Mouse (Mus musculus): ENCODE results near the gene Ednra. TPM values are rescaled to one million over a fixed set of nuclear protein-coding genes. Genes with fewer than 3 reads are reported as not detected.

Gene Ednra
- polyA plus RNA-seq, 1 experiment = 2.3 TPM

- no peaks in the 10 kb centered on the region for H3K4me1 ChIP-seq (ENCODE audit: control insufficient read depth, insufficient read depth, low read length)
- H3K27ac ChIP-seq (ENCODE audit: control insufficient read depth, insufficient read depth, low read depth, low read length) = no peak overlapping the region
- no peaks in the 10 kb centered on the region for H3K27me3 ChIP-seq (ENCODE audit: control insufficient read depth, insufficient read depth, low read length)
- TF ChIP-seq POLR2A (IDR thresholded peaks at IDR 0.05; ENCODE audit: control insufficient read depth, low read depth, low read length) (no peak), CTCF (IDR thresholded peaks at IDR 0.05; ENCODE audit: control insufficient read depth, insufficient read depth, insufficient replicate concordance, low read depth, low read length) (no peak)
- H3K4me3 ChIP-seq (ENCODE audit: control insufficient read depth, low read depth, low read length) = no peak overlapping the region
- H3K36me3 ChIP-seq (ENCODE audit: control insufficient read depth, insufficient read depth, low read length) = no peaks in the 10 kb centered on the region
Observed at GRCm38 (mm10) chr8:77650646-77651190, 73.5 kb downstream of the Ednra start.

GRCm38 (mm10) chr8:77640093-77640839 is 84.0 kb downstream of the Ednra start:
- TF ChIP-seq CTCF (IDR thresholded peaks at IDR 0.05; ENCODE audit: control insufficient read depth, insufficient read depth, insufficient replicate concordance, low read depth, low read length) (no peak), POLR2A (IDR thresholded peaks at IDR 0.05; ENCODE audit: control insufficient read depth, low read depth, low read length) (no peak)
- Histone ChIP-seq H3K27me3 (ENCODE audit: control insufficient read depth, insufficient read depth, low read length) (no peaks in the 10 kb centered on the region), H3K4me1 (ENCODE audit: control insufficient read depth, insufficient read depth, low read length) (no peaks in the 10 kb centered on the region), H3K4me3 (ENCODE audit: control insufficient read depth, low read depth, low read length) (no peak overlapping the region), H3K27ac (ENCODE audit: control insufficient read depth, insufficient read depth, low read depth, low read length) (no peak overlapping the region), H3K36me3 (ENCODE audit: control insufficient read depth, insufficient read depth, low read length) (no peaks in the 10 kb centered on the region)

GRCm38 (mm10) chr8:77637593-77637992 is 86.7 kb downstream of the Ednra start:
- Histone ChIP-seq H3K27ac (ENCODE audit: control insufficient read depth, insufficient read depth, low read depth, low read length) (no peak overlapping the region), H3K4me3 (ENCODE audit: control insufficient read depth, low read depth, low read length) (no peak overlapping the region), H3K36me3 (ENCODE audit: control insufficient read depth, insufficient read depth, low read length) (no peaks in the 10 kb centered on the region), H3K4me1 (ENCODE audit: control insufficient read depth, insufficient read depth, low read length) (no peaks in the 10 kb centered on the region), H3K27me3 (ENCODE audit: control insufficient read depth, insufficient read depth, low read length) (no peaks in the 10 kb centered on the region)
- TF ChIP-seq CTCF (IDR thresholded peaks at IDR 0.05; ENCODE audit: control insufficient read depth, insufficient read depth, insufficient replicate concordance, low read depth, low read length) (no peak), POLR2A (IDR thresholded peaks at IDR 0.05; ENCODE audit: control insufficient read depth, low read depth, low read length) (no peak)

GRCm38 (mm10) chr8:77634035-77634434 is 90.2 kb downstream of the Ednra start:
- H3K27ac ChIP-seq (ENCODE audit: control insufficient read depth, insufficient read depth, low read depth, low read length) = no peak overlapping the region
- no peak overlapping the region for H3K4me3 ChIP-seq (ENCODE audit: control insufficient read depth, low read depth, low read length)
- no peaks in the 10 kb centered on the region for H3K36me3 ChIP-seq (ENCODE audit: control insufficient read depth, insufficient read depth, low read length)
- H3K4me1 ChIP-seq (ENCODE audit: control insufficient read depth, insufficient read depth, low read length) = no peaks in the 10 kb centered on the region
- TF ChIP-seq POLR2A (IDR thresholded peaks at IDR 0.05; ENCODE audit: control insufficient read depth, low read depth, low read length) = no peak
- no peak for TF ChIP-seq CTCF (IDR thresholded peaks at IDR 0.05; ENCODE audit: control insufficient read depth, insufficient read depth, insufficient replicate concordance, low read depth, low read length)
- no peaks in the 10 kb centered on the region for H3K27me3 ChIP-seq (ENCODE audit: control insufficient read depth, insufficient read depth, low read length)

GRCm38 (mm10) chr8:77633211-77633610 is 91.1 kb downstream of the Ednra start:
- Histone ChIP-seq H3K4me3 (ENCODE audit: control insufficient read depth, low read depth, low read length) (no peak overlapping the region), H3K36me3 (ENCODE audit: control insufficient read depth, insufficient read depth, low read length) (no peaks in the 10 kb centered on the region), H3K4me1 (ENCODE audit: control insufficient read depth, insufficient read depth, low read length) (no peaks in the 10 kb centered on the region), H3K27me3 (ENCODE audit: control insufficient read depth, insufficient read depth, low read length) (no peaks in the 10 kb centered on the region), H3K27ac (ENCODE audit: control insufficient read depth, insufficient read depth, low read depth, low read length) (no peak overlapping the region)
- TF ChIP-seq CTCF (IDR thresholded peaks at IDR 0.05; ENCODE audit: control insufficient read depth, insufficient read depth, insufficient replicate concordance, low read depth, low read length) (no peak), POLR2A (IDR thresholded peaks at IDR 0.05; ENCODE audit: control insufficient read depth, low read depth, low read length) (no peak)

GRCm38 (mm10) chr8:77630691-77631090 is 93.6 kb downstream of the Ednra start:
- H3K27ac ChIP-seq (ENCODE audit: control insufficient read depth, insufficient read depth, low read depth, low read length) = no peak overlapping the region
- H3K36me3 ChIP-seq (ENCODE audit: control insufficient read depth, insufficient read depth, low read length) = no peaks in the 10 kb centered on the region

GRCm38 (mm10) chr8:77629858-77630537 is 94.3 kb downstream of the Ednra start:
- peak; percentile 85; the same call in 1 of the 2 replicates for TF ChIP-seq CTCF (IDR thresholded peaks at IDR 0.05; ENCODE audit: control insufficient read depth, insufficient read depth, insufficient replicate concordance, low read depth, low read length)
- no peak for TF ChIP-seq POLR2A (IDR thresholded peaks at IDR 0.05; ENCODE audit: control insufficient read depth, low read depth, low read length)
- no peak overlapping the region for H3K27ac ChIP-seq (ENCODE audit: control insufficient read depth, insufficient read depth, low read depth, low read length)
- no peaks in the 10 kb centered on the region for H3K4me1 ChIP-seq (ENCODE audit: control insufficient read depth, insufficient read depth, low read length)
- no peaks in the 10 kb centered on the region for H3K36me3 ChIP-seq (ENCODE audit: control insufficient read depth, insufficient read depth, low read length)
- no peak overlapping the region for H3K4me3 ChIP-seq (ENCODE audit: control insufficient read depth, low read depth, low read length)
- H3K27me3 ChIP-seq (ENCODE audit: control insufficient read depth, insufficient read depth, low read length) = no peaks in the 10 kb centered on the region

More at GRCm38 (mm10) chr8:77630691-77631090, 93.6 kb downstream of the Ednra start:
- no peak overlapping the region for H3K4me3 ChIP-seq (ENCODE audit: control insufficient read depth, low read depth, low read length)
- H3K4me1 ChIP-seq (ENCODE audit: control insufficient read depth, insufficient read depth, low read length) = no peaks in the 10 kb centered on the region
- TF ChIP-seq CTCF (IDR thresholded peaks at IDR 0.05; ENCODE audit: control insufficient read depth, insufficient read depth, insufficient replicate concordance, low read depth, low read length) = no peak
- TF ChIP-seq POLR2A (IDR thresholded peaks at IDR 0.05; ENCODE audit: control insufficient read depth, low read depth, low read length) = no peak
- H3K27me3 ChIP-seq (ENCODE audit: control insufficient read depth, insufficient read depth, low read length) = no peaks in the 10 kb centered on the region

Measured in testis, adult 2 months (tissue).